Mouse (Mus musculus): ENCODE data around the gene Usp43. TPM values are rescaled to one million over a fixed set of nuclear protein-coding genes. Genes with fewer than 3 reads are reported as not detected.

The Usp43 gene
- not detected in 2 replicates for polyA plus RNA-seq (2012)

- TF ChIP-seq GATA1 (IDR thresholded peaks at IDR 0.05; ENCODE audit: low read length), result no peak
Measured at GRCm38 (mm10) chr11:67921827-67922754, at the start of gene Usp43. Usp43 (minus strand) TSS chr11:67922153.

- TF ChIP-seq GATA1 (IDR thresholded peaks at IDR 0.05; ENCODE audit: low read length), result no peak
Measured at GRCm38 (mm10) chr11:67967831-67968230, 45.9 kb upstream of the Usp43 start.

GRCm38 (mm10) chr11:67965905-67966878 is 44.2 kb upstream of the Usp43 start, which contains the start of gene Stx8:
Stx8 (plus strand) TSS chr11:67966193.
- no peak for TF ChIP-seq GATA1 (IDR thresholded peaks at IDR 0.05; ENCODE audit: low read length)

- TF ChIP-seq GATA1 (IDR thresholded peaks at IDR 0.05; ENCODE audit: low read length), result no peak
Measured at GRCm38 (mm10) chr11:67965242-67965883, 43.4 kb upstream of the Usp43 start, which contains the start of gene Cfap52. Cfap52 (minus strand) TSS chr11:67965651.

GRCm38 (mm10) chr11:67964110-67964509 is 42.2 kb upstream of the Usp43 start:
- no peak for TF ChIP-seq GATA1 (IDR thresholded peaks at IDR 0.05; ENCODE audit: low read length)

- TF ChIP-seq GATA1 (IDR thresholded peaks at IDR 0.05; ENCODE audit: low read length), result no peak
Measured at GRCm38 (mm10) chr11:67954413-67954812, 32.5 kb upstream of the Usp43 start.

GRCm38 (mm10) chr11:67953604-67954003 is 31.7 kb upstream of the Usp43 start:
- TF ChIP-seq GATA1 (IDR thresholded peaks at IDR 0.05; ENCODE audit: low read length), result no peak

GRCm38 (mm10) chr11:67949475-67949874 is 27.5 kb upstream of the Usp43 start:
- no peak for TF ChIP-seq GATA1 (IDR thresholded peaks at IDR 0.05; ENCODE audit: low read length)

- TF ChIP-seq GATA1 (IDR thresholded peaks at IDR 0.05; ENCODE audit: low read length), result no peak
Measured at GRCm38 (mm10) chr11:67948229-67948628, 26.3 kb upstream of the Usp43 start.

GRCm38 (mm10) chr11:67932156-67932555 is 10.2 kb upstream of the Usp43 start:
- no peak for TF ChIP-seq GATA1 (IDR thresholded peaks at IDR 0.05; ENCODE audit: low read length)

- TF ChIP-seq GATA1 (IDR thresholded peaks at IDR 0.05; ENCODE audit: low read length), result no peak
Measured at GRCm38 (mm10) chr11:67926348-67927055, 4.5 kb upstream of the Usp43 start.

GRCm38 (mm10) chr11:67925000-67925399 is 3.0 kb upstream of the Usp43 start:
- no peak for TF ChIP-seq GATA1 (IDR thresholded peaks at IDR 0.05; ENCODE audit: low read length)

GRCm38 (mm10) chr11:67923720-67924119 is 1.8 kb upstream of the Usp43 start:
- no peak for TF ChIP-seq GATA1 (IDR thresholded peaks at IDR 0.05; ENCODE audit: low read length)

- TF ChIP-seq GATA1 (IDR thresholded peaks at IDR 0.05; ENCODE audit: low read length), result no peak
Measured at GRCm38 (mm10) chr11:67922755-67923125, 787 bp upstream of the Usp43 start.

All from G1E-ER4 (cell line).